Mouse (Mus musculus): ENCODE measurements around the gene Rpl26. TPM values are rescaled to one million over a fixed set of nuclear protein-coding genes. Genes with fewer than 3 reads are reported as not detected.

The Rpl26 gene
- polyA plus RNA-seq, 1 experiment from 2014 or later = 1,184 TPM

- Histone ChIP-seq H3K9me3 (ENCODE audit: control insufficient read depth, low read length) (no peaks in the 10 kb centered on the region), H3K27ac (ENCODE audit: low read depth, low read length) (no peak overlapping the region), H3K4me1 (ENCODE audit: control insufficient read depth, insufficient read depth, low read length) (peaks cover 5% of the 10 kb centered on the region; the same call in 1 of the 2 replicates), H3K4me2 (replicated peaks; ENCODE audit: low read depth, low read length) (no peak overlapping the region), H3K4me3 (ENCODE audit: low read length) (no peak overlapping the region), H3K36me3 (ENCODE audit: control insufficient read depth, insufficient read depth, low read length) (peaks cover 43% of the 10 kb centered on the region), H3K9ac (ENCODE audit: low read depth, low read length) (no peak overlapping the region), H3K27me3 (ENCODE audit: control insufficient read depth, insufficient read depth, low read length) (no peaks in the 10 kb centered on the region)
- 88% methylated on average over 8 of the region's 8 CpGs for WGBS
- no peak for ATAC-seq (ENCODE audit: low FRiP score, low TSS enrichment)
Measured at GRCm38 (mm10) chr11:68904375-68905137, 3.2 kb downstream of the Rpl26 start.

- no peaks in the 10 kb centered on the region for H3K9me3 ChIP-seq (ENCODE audit: control insufficient read depth, low read length)
- no peaks in the 10 kb centered on the region for H3K27me3 ChIP-seq (ENCODE audit: control insufficient read depth, insufficient read depth, low read length)
- ATAC-seq (ENCODE audit: low FRiP score, low TSS enrichment) = no peak
- H3K4me1 ChIP-seq (ENCODE audit: control insufficient read depth, insufficient read depth, low read length) = peaks cover 5% of the 10 kb centered on the region; the same call in 1 of the 2 replicates
- H3K9ac ChIP-seq (ENCODE audit: low read depth, low read length) = no peak overlapping the region
- peaks cover 43% of the 10 kb centered on the region for H3K36me3 ChIP-seq (ENCODE audit: control insufficient read depth, insufficient read depth, low read length)
- no peak overlapping the region for H3K4me2 ChIP-seq (replicated peaks; ENCODE audit: low read depth, low read length)
- no peak overlapping the region for H3K27ac ChIP-seq (ENCODE audit: low read depth, low read length)
- 90% methylated on average over 3 of the region's 3 CpGs for WGBS
- no peak overlapping the region for H3K4me3 ChIP-seq (ENCODE audit: low read length)
Measured at GRCm38 (mm10) chr11:68905138-68905531, 3.8 kb downstream of the Rpl26 start.

- ATAC-seq (ENCODE audit: low FRiP score, low TSS enrichment) = no peak
- no peak overlapping the region for H3K27ac ChIP-seq (ENCODE audit: low read depth, low read length)
Measured at GRCm38 (mm10) chr11:68905665-68906460, 4.5 kb downstream of the Rpl26 start.

GRCm38 (mm10) chr11:68906461-68906790 lies 5.0 kb downstream of the Rpl26 start:
- no peaks in the 10 kb centered on the region for H3K27me3 ChIP-seq (ENCODE audit: control insufficient read depth, insufficient read depth, low read length)
- WGBS = 71% methylated on average over 4 of the region's 4 CpGs
- peaks cover 43% of the 10 kb centered on the region for H3K36me3 ChIP-seq (ENCODE audit: control insufficient read depth, insufficient read depth, low read length)
- H3K4me1 ChIP-seq (ENCODE audit: control insufficient read depth, insufficient read depth, low read length) = peaks cover 5% of the 10 kb centered on the region; the same call in 1 of the 2 replicates
- no peak overlapping the region for H3K9ac ChIP-seq (ENCODE audit: low read depth, low read length)
- H3K27ac ChIP-seq (ENCODE audit: low read depth, low read length) = no peak overlapping the region
- H3K4me2 ChIP-seq (replicated peaks; ENCODE audit: low read depth, low read length) = no peak overlapping the region
- ATAC-seq (ENCODE audit: low FRiP score, low TSS enrichment) = peak; percentile 49; the same call in 1 of the 2 replicates
- H3K9me3 ChIP-seq (ENCODE audit: control insufficient read depth, low read length) = no peaks in the 10 kb centered on the region
- H3K4me3 ChIP-seq (ENCODE audit: low read length) = no peak overlapping the region

More at GRCm38 (mm10) chr11:68905665-68906460, 4.5 kb downstream of the Rpl26 start:
- no peak overlapping the region for H3K4me2 ChIP-seq (replicated peaks; ENCODE audit: low read depth, low read length)
- peaks cover 5% of the 10 kb centered on the region; the same call in 1 of the 2 replicates for H3K4me1 ChIP-seq (ENCODE audit: control insufficient read depth, insufficient read depth, low read length)
- H3K9ac ChIP-seq (ENCODE audit: low read depth, low read length) = no peak overlapping the region
- no peaks in the 10 kb centered on the region for H3K9me3 ChIP-seq (ENCODE audit: control insufficient read depth, low read length)
- H3K4me3 ChIP-seq (ENCODE audit: low read length) = no peak overlapping the region
- H3K36me3 ChIP-seq (ENCODE audit: control insufficient read depth, insufficient read depth, low read length) = peaks cover 43% of the 10 kb centered on the region
- WGBS = 88% methylated on average over 9 of the region's 9 CpGs
- H3K27me3 ChIP-seq (ENCODE audit: control insufficient read depth, insufficient read depth, low read length) = no peaks in the 10 kb centered on the region

GRCm38 (mm10) chr11:68907251-68907650 lies 5.9 kb downstream of the Rpl26 start:
- no peak overlapping the region for H3K4me3 ChIP-seq (ENCODE audit: low read length)
- H3K9me3 ChIP-seq (ENCODE audit: control insufficient read depth, low read length) = no peaks in the 10 kb centered on the region
- 79% methylated on average over 3 of the region's 3 CpGs for WGBS
- no peak overlapping the region for H3K27ac ChIP-seq (ENCODE audit: low read depth, low read length)
- peaks cover 43% of the 10 kb centered on the region for H3K36me3 ChIP-seq (ENCODE audit: control insufficient read depth, insufficient read depth, low read length)
- H3K27me3 ChIP-seq (ENCODE audit: control insufficient read depth, insufficient read depth, low read length) = no peaks in the 10 kb centered on the region
- H3K4me2 ChIP-seq (replicated peaks; ENCODE audit: low read depth, low read length) = no peak overlapping the region
- no peak for ATAC-seq (ENCODE audit: low FRiP score, low TSS enrichment)
- H3K9ac ChIP-seq (ENCODE audit: low read depth, low read length) = no peak overlapping the region
- peaks cover 11% of the 10 kb centered on the region; the same call in 1 of the 2 replicates for H3K4me1 ChIP-seq (ENCODE audit: control insufficient read depth, insufficient read depth, low read length)

GRCm38 (mm10) chr11:68908846-68909503 lies 7.6 kb downstream of the Rpl26 start:
- Histone ChIP-seq H3K4me2 (replicated peaks; ENCODE audit: low read depth, low read length) (no peak overlapping the region), H3K9ac (ENCODE audit: low read depth, low read length) (no peak overlapping the region), H3K4me3 (ENCODE audit: low read length) (no peak overlapping the region), H3K36me3 (ENCODE audit: control insufficient read depth, insufficient read depth, low read length) (peaks cover 28% of the 10 kb centered on the region), H3K27me3 (ENCODE audit: control insufficient read depth, insufficient read depth, low read length) (no peaks in the 10 kb centered on the region), H3K9me3 (ENCODE audit: control insufficient read depth, low read length) (no peaks in the 10 kb centered on the region), H3K4me1 (ENCODE audit: control insufficient read depth, insufficient read depth, low read length) (0 out of 2 replicates have a peak, but pooled peaks cover 5% of the 10 kb centered on the region), H3K27ac (ENCODE audit: low read depth, low read length) (no peak overlapping the region)
- 47% methylated on average over 7 of the region's 7 CpGs for WGBS
- no peak for ATAC-seq (ENCODE audit: low FRiP score, low TSS enrichment)

GRCm38 (mm10) chr11:68911531-68912177 lies 10.3 kb downstream of the Rpl26 start:
- H3K4me3 ChIP-seq (ENCODE audit: low read length) = no peak overlapping the region
- H3K27me3 ChIP-seq (ENCODE audit: control insufficient read depth, insufficient read depth, low read length) = no peaks in the 10 kb centered on the region
- ATAC-seq (ENCODE audit: low FRiP score, low TSS enrichment) = no peak
- peak overlapping the region; percentile 19; the same call in 1 of the 2 replicates for H3K4me2 ChIP-seq (replicated peaks; ENCODE audit: low read depth, low read length)
- peaks cover 1% of the 10 kb centered on the region; the same call in 1 of the 2 replicates for H3K36me3 ChIP-seq (ENCODE audit: control insufficient read depth, insufficient read depth, low read length)
- 0 out of 2 replicates have a peak, but pooled peaks cover 8% of the 10 kb centered on the region for H3K4me1 ChIP-seq (ENCODE audit: control insufficient read depth, insufficient read depth, low read length)
- peak overlapping the region; percentile 45 for H3K9ac ChIP-seq (ENCODE audit: low read depth, low read length)
- H3K9me3 ChIP-seq (ENCODE audit: control insufficient read depth, low read length) = no peaks in the 10 kb centered on the region
- peak overlapping the region; percentile 89 for H3K27ac ChIP-seq (ENCODE audit: low read depth, low read length)
- WGBS = 17% methylated on average over 14 of the region's 14 CpGs

GRCm38 (mm10) chr11:68914566-68914965 lies 13.2 kb downstream of the Rpl26 start:
- no peaks in the 10 kb centered on the region for H3K36me3 ChIP-seq (ENCODE audit: control insufficient read depth, insufficient read depth, low read length)
- H3K9me3 ChIP-seq (ENCODE audit: control insufficient read depth, low read length) = no peaks in the 10 kb centered on the region
- H3K4me1 ChIP-seq (ENCODE audit: control insufficient read depth, insufficient read depth, low read length) = 0 out of 2 replicates have a peak, but pooled peaks cover 8% of the 10 kb centered on the region
- ATAC-seq (ENCODE audit: low FRiP score, low TSS enrichment) = no peak
- 96% methylated on average over 4 of the region's 4 CpGs for WGBS
- H3K27me3 ChIP-seq (ENCODE audit: control insufficient read depth, insufficient read depth, low read length) = no peaks in the 10 kb centered on the region
- no peak overlapping the region for H3K27ac ChIP-seq (ENCODE audit: low read depth, low read length)
- H3K4me2 ChIP-seq (replicated peaks; ENCODE audit: low read depth, low read length) = no peak overlapping the region
- no peak overlapping the region for H3K4me3 ChIP-seq (ENCODE audit: low read length)
- no peak overlapping the region for H3K9ac ChIP-seq (ENCODE audit: low read depth, low read length)

Measured in kidney, embryonic 14.5 days (tissue).